Mouse (Mus musculus) liver, embryonic 15.5 days (tissue): ENCODE measurements around the gene Cdh26. TPM values are rescaled to one million over a fixed set of nuclear protein-coding genes. Genes with fewer than 3 reads are reported as not detected.

ENCODE experiments used
- ATAC-seq: fragments of 200-750 bp; cut with Nextera tagmentation; 2 replicates; pipeline ENCODE4 v1.8.0; 2017; ENCODE audit warnings: moderate number of reproducible peaks, mild to moderate bottlenecking, moderate library complexity; ENCODE audit not compliant: insufficient read depth
- H3K27ac ChIP-seq: fragments of 300-500 bp; sonication (generic); replicated peaks from 2 replicates; pipeline ENCODE4 v1.5.1; 2015; ENCODE audit warnings: mild to moderate bottlenecking, inconsistent platforms
- H3K27me3 ChIP-seq: fragments of 300-500 bp; sonication (generic); 2 replicates; pipeline ENCODE4 v1.6.1; 2015; ENCODE audit warnings: mild to moderate bottlenecking, inconsistent platforms
- H3K36me3 ChIP-seq: fragments of 300-500 bp; sonication (generic); replicated peaks from 2 replicates; pipeline ENCODE4 v1.6.1; 2015; ENCODE audit warnings: moderate library complexity, mild to moderate bottlenecking, inconsistent platforms
- H3K4me1 ChIP-seq: fragments of 300-500 bp; sonication (generic); replicated peaks from 2 replicates; pipeline ENCODE4 v1.6.1; 2015; ENCODE audit warnings: inconsistent platforms
- H3K4me2 ChIP-seq: fragments of 300-500 bp; sonication (generic); 2 replicates; pipeline ENCODE4 v1.6.1; 2015; ENCODE audit warnings: moderate library complexity, mild to moderate bottlenecking, inconsistent platforms
- H3K4me3 ChIP-seq: fragments of 300-500 bp; sonication (generic); replicated peaks from 2 replicates; pipeline ENCODE4 v1.5.1; 2015; ENCODE audit warnings: mild to moderate bottlenecking, inconsistent platforms
- H3K9ac ChIP-seq: fragments of 300-500 bp; sonication (generic); 2 replicates; pipeline ENCODE4 v1.6.1; 2015; ENCODE audit warnings: moderate library complexity, mild to moderate bottlenecking, inconsistent platforms
- H3K9me3 ChIP-seq: fragments of 300-500 bp; sonication (generic); replicated peaks from 2 replicates; pipeline ENCODE4 v1.6.1; 2016; ENCODE audit warnings: inconsistent platforms
- WGBS: fragments of 180-500 bp; shearing (Covaris S2); methylation state at CpG from one replicate; pipeline ENCODE4 v1.1.7; 2015; ENCODE audit warnings: mixed read lengths; ENCODE audit not compliant: insufficient replicate concordance; 5-methylcytosine and 5-hydroxymethylcytosine counted together
- polyA plus RNA-seq: library from polyadenylated mRNA; unstranded; fragments of >200 nt; fragmentation: Nextera tagmentation; extraction: Ambion mirVana; gene quantifications from 2 replicates; pipeline ENCODE4 v1.2.1, GENCODE M21; 2015

Cdh26 gene
- polyA plus RNA-seq, 1 experiment from 2014 or later: 0.16 TPM

- 46% methylated on average over 6 of the region's 6 CpGs for WGBS
Observed at GRCm38 (mm10) chr2:178508279-178508678, 77.9 kb downstream of the Cdh26 start.

DNA sequence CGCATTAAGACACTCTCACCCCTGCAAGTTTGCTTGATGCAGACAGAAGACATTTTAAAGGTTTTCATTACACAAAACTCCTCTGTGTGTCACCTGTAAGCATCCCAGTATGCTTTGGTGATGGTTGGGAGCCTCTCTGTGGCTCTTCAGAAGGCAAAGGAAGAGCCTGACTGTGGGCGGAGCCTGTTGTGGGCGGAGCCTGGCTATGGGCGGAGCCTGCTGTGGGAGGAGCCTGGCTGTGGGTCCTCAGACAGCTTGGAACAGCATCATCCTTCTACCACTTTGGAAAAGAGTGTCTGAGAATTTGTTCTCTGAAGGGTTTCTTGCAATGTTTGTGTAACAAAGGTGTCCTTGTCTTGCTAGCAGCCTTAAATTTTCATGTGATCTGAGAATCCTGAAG is 82.7 kb downstream of the Cdh26 start:
- H3K4me2 ChIP-seq: no peak overlapping the region
- H3K27me3 ChIP-seq: no peaks in the 10 kb centered on the region
- 44% methylated on average over 4 of the region's 4 CpGs for WGBS
- ATAC-seq: no peak
- H3K27ac ChIP-seq: no peak overlapping the region
- no peak overlapping the region for H3K9ac ChIP-seq
- H3K4me1 ChIP-seq: 0 out of 2 replicates have a peak, but pooled peaks cover 4% of the 10 kb centered on the region
- no peaks in the 10 kb centered on the region for H3K36me3 ChIP-seq
- no peak overlapping the region for H3K4me3 ChIP-seq
- H3K9me3 ChIP-seq: no peaks in the 10 kb centered on the region

More at GRCm38 (mm10) chr2:178508279-178508678, 77.9 kb downstream of the Cdh26 start:
- ATAC-seq: no peak
- Histone ChIP-seq H3K27ac (no peak overlapping the region), H3K4me1 (peaks cover 14% of the 10 kb centered on the region), H3K9me3 (no peaks in the 10 kb centered on the region), H3K4me2 (no peak overlapping the region), H3K27me3 (no peaks in the 10 kb centered on the region), H3K36me3 (no peaks in the 10 kb centered on the region), H3K9ac (no peak overlapping the region), H3K4me3 (no peak overlapping the region)

GRCm38 (mm10) chr2:178513636-178514071 is 83.3 kb downstream of the Cdh26 start:
- no peak overlapping the region for H3K27ac ChIP-seq
- H3K4me3 ChIP-seq: no peak overlapping the region
- 63% methylated on average over 16 of the region's 16 CpGs for WGBS
- no peak overlapping the region for H3K4me2 ChIP-seq
- H3K9me3 ChIP-seq: no peaks in the 10 kb centered on the region
- H3K36me3 ChIP-seq: no peaks in the 10 kb centered on the region
- no peak overlapping the region for H3K9ac ChIP-seq
- ATAC-seq: no peak
- H3K4me1 ChIP-seq: 0 out of 2 replicates have a peak, but pooled peaks cover 3% of the 10 kb centered on the region
- H3K27me3 ChIP-seq: no peaks in the 10 kb centered on the region

- no peaks in the 10 kb centered on the region for H3K4me1 ChIP-seq
- H3K27me3 ChIP-seq: no peaks in the 10 kb centered on the region
- no peak overlapping the region for H3K4me3 ChIP-seq
- H3K4me2 ChIP-seq: no peak overlapping the region
- no peak for ATAC-seq
- H3K9ac ChIP-seq: no peak overlapping the region
- no peaks in the 10 kb centered on the region for H3K9me3 ChIP-seq
- no peak overlapping the region for H3K27ac ChIP-seq
- WGBS: 23% methylated on average over 5 of the region's 5 CpGs
- no peaks in the 10 kb centered on the region for H3K36me3 ChIP-seq
Observed at GRCm38 (mm10) chr2:178516421-178516820, 86.1 kb downstream of the Cdh26 start.

DNA sequence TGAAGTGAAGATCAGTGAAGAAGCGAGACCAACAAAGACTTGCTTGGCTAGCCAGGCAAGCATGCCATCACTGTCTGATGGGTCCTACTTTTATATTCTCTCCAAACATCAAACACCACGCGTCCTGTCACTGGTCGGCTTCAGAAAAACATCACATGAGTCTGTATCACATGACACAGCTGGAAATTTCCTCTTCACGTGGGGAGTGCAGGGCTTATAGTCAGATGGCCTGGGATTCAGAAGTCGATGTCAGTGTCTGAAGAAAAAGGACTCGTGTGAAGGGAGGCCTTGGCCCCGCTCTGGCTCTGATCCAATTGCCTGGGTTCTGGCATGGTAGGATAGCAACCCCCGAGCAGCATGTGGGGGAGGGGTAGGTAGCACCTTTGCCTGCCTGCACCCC is 86.6 kb downstream of the Cdh26 start:
- ATAC-seq: no peak
- H3K4me1 ChIP-seq: no peaks in the 10 kb centered on the region
- H3K27ac ChIP-seq: no peak overlapping the region
- no peaks in the 10 kb centered on the region for H3K27me3 ChIP-seq
- WGBS: 56% methylated on average over 9 of the region's 9 CpGs
- H3K9ac ChIP-seq: no peak overlapping the region
- H3K4me3 ChIP-seq: no peak overlapping the region
- H3K36me3 ChIP-seq: no peaks in the 10 kb centered on the region
- no peak overlapping the region for H3K4me2 ChIP-seq
- H3K9me3 ChIP-seq: no peaks in the 10 kb centered on the region

GRCm38 (mm10) chr2:178519321-178519720 is 89.0 kb downstream of the Cdh26 start:
- H3K27ac ChIP-seq: no peak overlapping the region
- WGBS: 53% methylated on average over 4 of the region's 4 CpGs
- no peak overlapping the region for H3K9ac ChIP-seq
- H3K4me3 ChIP-seq: no peak overlapping the region
- H3K4me1 ChIP-seq: no peaks in the 10 kb centered on the region
- H3K4me2 ChIP-seq: no peak overlapping the region
- H3K9me3 ChIP-seq: no peaks in the 10 kb centered on the region
- no peaks in the 10 kb centered on the region for H3K36me3 ChIP-seq
- H3K27me3 ChIP-seq: no peaks in the 10 kb centered on the region
- no peak for ATAC-seq

DNA sequence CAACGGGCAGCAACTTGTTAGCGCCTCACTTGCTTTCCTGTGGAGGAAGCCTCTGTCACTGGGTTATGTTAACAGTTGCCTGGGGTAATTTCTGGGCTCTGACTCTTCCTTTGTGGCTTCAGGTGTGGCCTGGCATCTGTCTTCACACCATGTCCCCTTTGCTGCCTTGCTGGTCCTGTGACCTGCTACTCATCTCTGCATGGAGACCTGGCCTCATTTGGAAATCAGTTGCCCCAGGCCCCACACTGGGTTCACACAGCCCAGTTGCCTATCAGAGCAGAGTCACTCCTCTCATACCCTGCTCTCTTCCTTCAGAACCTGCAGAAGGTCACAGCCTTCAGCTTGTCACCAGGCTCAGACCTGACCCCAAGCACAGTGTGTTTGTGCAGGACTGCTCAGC is 89.9 kb downstream of the Cdh26 start:
- H3K9me3 ChIP-seq: no peaks in the 10 kb centered on the region
- H3K27me3 ChIP-seq: no peaks in the 10 kb centered on the region
- no peak overlapping the region for H3K4me3 ChIP-seq
- no peaks in the 10 kb centered on the region for H3K36me3 ChIP-seq
- no peak overlapping the region for H3K9ac ChIP-seq
- ATAC-seq: no peak
- 39% methylated on average over 2 of the region's 2 CpGs for WGBS
- no peaks in the 10 kb centered on the region for H3K4me1 ChIP-seq
- H3K4me2 ChIP-seq: no peak overlapping the region
- no peak overlapping the region for H3K27ac ChIP-seq

DNA sequence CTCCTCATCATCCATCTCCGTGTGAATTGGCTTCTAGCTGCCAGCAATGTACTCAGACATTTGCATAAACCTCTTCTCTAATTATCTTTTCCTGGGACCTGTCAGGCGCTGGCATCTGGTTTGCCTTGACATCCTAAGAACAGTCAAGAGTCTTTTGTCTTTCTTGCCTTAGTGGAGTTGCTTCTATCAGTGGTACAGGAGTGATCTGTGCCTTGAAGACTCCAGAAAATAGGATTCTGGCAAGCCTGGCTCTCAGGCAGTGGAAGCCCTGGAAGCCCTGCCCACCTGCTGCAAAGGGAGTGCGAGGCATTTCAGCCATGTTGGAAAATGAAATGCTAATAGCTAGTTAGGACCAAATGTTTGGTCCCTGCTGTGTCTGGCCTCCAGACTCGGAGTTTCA is 92.0 kb downstream of the Cdh26 start:
- WGBS: 39% methylated on average over 4 of the region's 4 CpGs
- ATAC-seq: no peak
- Histone ChIP-seq H3K9me3 (no peaks in the 10 kb centered on the region), H3K36me3 (no peaks in the 10 kb centered on the region), H3K9ac (no peak overlapping the region), H3K4me2 (no peak overlapping the region), H3K4me1 (no peaks in the 10 kb centered on the region), H3K4me3 (no peak overlapping the region), H3K27me3 (no peaks in the 10 kb centered on the region), H3K27ac (no peak overlapping the region)

- ATAC-seq: no peak
- no peak overlapping the region for H3K4me2 ChIP-seq
- H3K4me1 ChIP-seq: no peaks in the 10 kb centered on the region
- 69% methylated on average over 1 of the region's 1 CpGs for WGBS
- H3K4me3 ChIP-seq: no peak overlapping the region
- H3K9ac ChIP-seq: no peak overlapping the region
- no peaks in the 10 kb centered on the region for H3K27me3 ChIP-seq
- H3K36me3 ChIP-seq: no peaks in the 10 kb centered on the region
- H3K9me3 ChIP-seq: no peaks in the 10 kb centered on the region
- no peak overlapping the region for H3K27ac ChIP-seq
Observed at GRCm38 (mm10) chr2:178522786-178523185, 92.5 kb downstream of the Cdh26 start.

DNA sequence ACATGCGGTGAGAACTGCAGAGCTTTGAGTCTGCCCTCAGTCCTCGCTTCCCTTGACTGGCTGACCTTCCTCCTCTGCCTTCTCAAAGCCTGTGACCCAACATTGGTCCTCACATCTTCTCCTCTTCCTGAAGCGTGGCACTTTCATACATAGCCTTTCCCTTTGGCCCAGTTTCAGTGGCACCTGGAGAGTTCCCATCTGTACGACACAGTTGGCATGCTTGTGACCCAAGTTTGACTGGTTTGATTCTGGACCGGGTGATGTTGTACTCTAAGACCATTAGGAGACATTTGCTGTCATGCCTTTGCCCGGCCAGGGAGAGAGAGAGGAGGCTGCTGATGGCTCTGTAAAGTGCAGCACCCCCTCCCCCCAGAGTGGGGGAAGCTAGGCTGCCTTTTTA is 96.4 kb downstream of the Cdh26 start:
- Histone ChIP-seq H3K36me3 (no peaks in the 10 kb centered on the region), H3K27ac (no peak overlapping the region), H3K4me2 (no peak overlapping the region), H3K9me3 (no peaks in the 10 kb centered on the region), H3K4me1 (no peaks in the 10 kb centered on the region), H3K27me3 (no peaks in the 10 kb centered on the region), H3K9ac (no peak overlapping the region), H3K4me3 (no peak overlapping the region)
- no peak for ATAC-seq
- WGBS: 55% methylated on average over 6 of the region's 6 CpGs

GRCm38 (mm10) chr2:178531226-178531625 is 100.9 kb downstream of the Cdh26 start:
- WGBS: 60% methylated on average over 5 of the region's 5 CpGs
- Histone ChIP-seq H3K4me2 (no peak overlapping the region), H3K27ac (no peak overlapping the region), H3K9ac (no peak overlapping the region), H3K4me1 (no peaks in the 10 kb centered on the region), H3K9me3 (no peaks in the 10 kb centered on the region), H3K36me3 (no peaks in the 10 kb centered on the region), H3K27me3 (no peaks in the 10 kb centered on the region), H3K4me3 (no peak overlapping the region)
- no peak for ATAC-seq

GRCm38 (mm10) chr2:178536574-178536973 is 106.2 kb downstream of the Cdh26 start:
- ATAC-seq: no peak
- no peak overlapping the region for H3K9ac ChIP-seq
- WGBS: 53% methylated on average over 4 of the region's 4 CpGs
- H3K9me3 ChIP-seq: no peaks in the 10 kb centered on the region
- no peaks in the 10 kb centered on the region for H3K27me3 ChIP-seq
- no peak overlapping the region for H3K27ac ChIP-seq
- H3K4me3 ChIP-seq: no peak overlapping the region
- no peak overlapping the region for H3K4me2 ChIP-seq
- no peaks in the 10 kb centered on the region for H3K36me3 ChIP-seq
- no peaks in the 10 kb centered on the region for H3K4me1 ChIP-seq
